Mouse (Mus musculus): ENCODE results near the gene Kirrel3.

DNA sequence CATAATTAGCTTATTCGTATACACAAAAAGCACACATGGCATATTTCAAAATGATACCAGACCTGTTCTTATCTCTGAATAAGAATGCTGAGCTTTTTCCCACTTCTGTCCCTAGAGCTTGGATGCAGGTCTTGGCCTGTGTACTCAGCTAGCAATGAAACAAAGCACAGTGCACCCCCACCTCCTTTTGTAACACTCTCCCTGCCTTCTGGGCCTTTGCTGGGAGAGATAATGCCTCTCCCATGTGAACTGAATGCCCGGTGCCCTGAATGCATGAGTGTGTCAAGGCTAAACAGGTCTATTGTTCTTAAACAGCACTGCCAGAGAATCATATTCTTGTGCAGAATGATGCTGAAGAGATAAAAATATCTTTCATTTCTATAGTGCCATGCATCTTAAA is 2.5 kb upstream of the Kirrel3 start:
- TF ChIP-seq GATA1 (IDR thresholded peaks at IDR 0.05; ENCODE audit: borderline replicate concordance, low read length) (no peak), FLI1 (IDR thresholded peaks at IDR 0.05; ENCODE audit: low read length) (no peak)

All from megakaryocyte, embryonic 14.5 days (primary cell).